Mouse (Mus musculus): Measurements from ENCODE around the gene Zswim1.
"Not testable (repeated sequence)": the region's sequence is repeated elsewhere in the genome, so short reads cannot be mapped to it uniquely, and the experiment has no call there.

Gene Zswim1

GRCm38 (mm10) chr2:164862179-164862861 lies 39.8 kb downstream of the Zswim1 start:
- in situ Hi-C loops (cut with MboI, MseI): no loop called here

- in situ Hi-C loops (cut with MboI, MseI): not testable (repeated sequence)
These were observed 40.9 kb downstream of the Zswim1 start for GRCm38 (mm10) chr2:164863411-164863810.

GRCm38 (mm10) chr2:164864593-164864992 lies 42.1 kb downstream of the Zswim1 start:
- in situ Hi-C loops (cut with MboI, MseI): no loop called here

- in situ Hi-C loops (cut with MboI, MseI): no loop called here
These were observed 44.5 kb downstream of the Zswim1 start for GRCm38 (mm10) chr2:164866741-164867551.

GRCm38 (mm10) chr2:164867566-164867965 lies 45.1 kb downstream of the Zswim1 start:
- in situ Hi-C loops (cut with MboI, MseI): no loop called here

- in situ Hi-C loops (cut with MboI, MseI): no loop called here
These were observed 46.0 kb downstream of the Zswim1 start for GRCm38 (mm10) chr2:164868491-164868890.

GRCm38 (mm10) chr2:164871602-164872303 lies 49.3 kb downstream of the Zswim1 start:
- in situ Hi-C loops (cut with MboI, MseI): loop anchor here in 1 of 2 experiments (5.0 kb wide), 1 partner anchor 34 kb away; no protein-coding TSS in a partner anchor

GRCm38 (mm10) chr2:164873621-164874020 lies 51.1 kb downstream of the Zswim1 start:
- in situ Hi-C loops (cut with MboI, MseI): loop anchor here in 1 of 2 experiments (5.0 kb wide), 1 partner anchor 36 kb away; no protein-coding TSS in a partner anchor

GRCm38 (mm10) chr2:164874239-164874769 lies 51.8 kb downstream of the Zswim1 start:
- in situ Hi-C loops (cut with MboI, MseI): loop anchor here in 1 of 2 experiments (5.0 kb wide), 1 partner anchor 37 kb away; no protein-coding TSS in a partner anchor

GRCm38 (mm10) chr2:164875648-164876047 lies 53.2 kb downstream of the Zswim1 start:
- in situ Hi-C loops (cut with MboI, MseI): not testable (repeated sequence)

Measured in T-helper 17 cell (primary cell).